Mouse (Mus musculus): ENCODE measurements at regions not wholly inside any gene's neighbourhood (a gene's known extent, or its start where the extent isn't known, plus 50 kb on each side); places are given as distances from the start of the nearest gene placed in this dataset.
A peak's percentile ranks its signal among the peaks of the same experiment; 100 is the strongest.

DNA sequence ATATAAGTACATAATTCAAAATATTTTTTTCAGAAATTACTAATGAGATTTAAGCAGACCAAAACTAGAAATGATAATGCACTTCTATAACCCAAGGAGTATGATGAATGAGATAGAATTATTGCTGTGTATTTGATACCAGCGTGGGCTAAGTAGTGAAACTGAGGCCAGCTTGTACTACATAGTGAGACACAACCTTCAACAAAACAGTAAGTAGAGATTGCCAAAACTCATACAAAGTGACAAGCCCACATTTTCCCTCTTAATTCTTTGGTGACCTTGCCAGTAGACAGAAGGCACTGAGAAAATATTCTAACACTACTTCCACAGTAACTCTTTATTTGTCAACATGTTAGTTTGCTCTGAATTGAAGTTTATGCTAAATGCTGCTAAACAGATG, 84.8 kb downstream of the 4933402E13Rik start:
- no peak for DNase-seq (ENCODE audit: extremely low spot score in 1 of 2, low spot score in 1 of 2)

DNA sequence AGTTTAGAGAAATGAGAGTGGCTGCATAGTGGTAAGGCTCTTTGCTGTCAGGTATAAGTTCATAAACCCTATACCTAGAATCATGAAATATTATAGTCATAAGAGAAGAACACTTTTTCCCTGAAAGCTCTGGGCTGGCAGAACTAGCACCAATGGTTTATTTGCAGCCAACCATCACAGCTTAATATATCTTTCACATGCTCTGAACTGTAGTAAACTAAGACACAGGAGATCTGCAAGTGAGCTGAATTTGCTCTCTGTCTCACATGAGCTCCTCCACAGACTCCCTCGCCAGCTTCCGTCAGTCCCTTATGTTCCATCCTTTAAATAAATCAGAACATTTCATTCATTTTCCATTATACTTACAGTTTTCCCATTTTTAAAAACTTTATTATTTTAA, 56.9 kb upstream of the 4931400O07Rik start:
- peak in 1 of 2 experiments; percentile 0 for DNase-seq (ENCODE audit: extremely low spot score in 1 of 2, low spot score in 1 of 2)
